Mouse (Mus musculus): ENCODE results near the gene Lrrfip1.

DNA sequence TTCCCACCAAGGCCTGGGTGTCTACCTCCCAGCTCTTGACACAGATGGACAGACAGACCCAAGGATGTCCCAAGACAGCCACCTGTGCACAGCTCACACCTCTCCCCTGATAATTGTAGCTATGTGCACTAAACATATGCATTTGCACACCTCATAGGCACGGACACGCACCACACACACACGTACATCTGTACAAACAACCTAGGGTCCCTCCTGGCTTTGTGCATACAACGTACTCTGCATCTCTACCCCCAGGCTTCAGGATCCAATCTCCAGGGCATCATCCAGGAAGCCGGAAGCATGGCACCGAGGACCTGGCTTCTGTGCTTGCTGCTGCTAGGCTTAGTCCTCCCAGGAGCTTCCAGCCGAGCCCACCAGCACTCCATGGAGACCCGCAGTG lies 45.7 kb upstream of the Lrrfip1 start, which contains the start of gene Prlh:
- TF ChIP-seq CTCF (IDR thresholded peaks at IDR 0.05; ENCODE audit: control insufficient read depth, insufficient read depth, insufficient read length) (no peak), USF1 (IDR thresholded peaks at IDR 0.05; ENCODE audit: low read depth) (no peak), CEBPB (IDR thresholded peaks at IDR 0.05; ENCODE audit: low read depth) (no peak)

Data from C2C12 (cell line).